Mouse (Mus musculus) mouse embryonic stem cell (cell line): Measurements from ENCODE around the gene Ryk.

Experiments used
- in situ Hi-C, 2 experiments: fragments of 300-500 bp; cut with MboI; formaldehyde crosslinking; loops; 1 replicate in 1 of 2; 3 replicates in 1 of 2; pipeline ENCODE4 v1.14.3; 2019 to 2020; ENCODE audit warnings: low sequenced_read_pairs in 2 of 2, low pct_unique_long_range_greater_than_20kb in 1 of 2, mixed read lengths in 1 of 2; ENCODE audit not compliant: unreplicated experiment in 1 of 2

Gene Ryk

GRCm38 (mm10) chr9:102922866-102923434 lies 88.2 kb downstream of the Ryk start:
- in situ Hi-C loops: no loop called here

GRCm38 (mm10) chr9:102923836-102924235 lies 89.1 kb downstream of the Ryk start:
- in situ Hi-C loops: no loop called here

- in situ Hi-C loops: no loop called here
Observed at GRCm38 (mm10) chr9:102924627-102925316, 90.1 kb downstream of the Ryk start.

GRCm38 (mm10) chr9:102926137-102926536 lies 91.4 kb downstream of the Ryk start:
- in situ Hi-C loops: no loop called here

- in situ Hi-C loops: no loop called here
Observed at GRCm38 (mm10) chr9:102929776-102930175, 95.1 kb downstream of the Ryk start.

- in situ Hi-C loops: no loop called here
Observed at GRCm38 (mm10) chr9:102933925-102934721, 99.4 kb downstream of the Ryk start.

- in situ Hi-C loops: no loop called here
Observed at GRCm38 (mm10) chr9:102942221-102942620, 107.5 kb downstream of the Ryk start.

- in situ Hi-C loops: no loop called here
Observed at GRCm38 (mm10) chr9:102944891-102945290, 110.2 kb downstream of the Ryk start.

- in situ Hi-C loops: no loop called here
Observed at GRCm38 (mm10) chr9:102946469-102947015, 111.8 kb downstream of the Ryk start.

- in situ Hi-C loops: no loop called here
Observed at GRCm38 (mm10) chr9:102948706-102949105, 114.0 kb downstream of the Ryk start.

GRCm38 (mm10) chr9:102951091-102951994 lies 116.6 kb downstream of the Ryk start:
- in situ Hi-C loops: no loop called here

GRCm38 (mm10) chr9:102955866-102956265 lies 121.1 kb downstream of the Ryk start:
- in situ Hi-C loops: no loop called here
